Mouse (Mus musculus): ENCODE measurements around the gene Kcnmb1.

- no peak for TF ChIP-seq CHD2 (IDR thresholded peaks at IDR 0.05; ENCODE audit: low read depth, low read length)
- TF ChIP-seq HCFC1 (IDR thresholded peaks at IDR 0.05; ENCODE audit: borderline replicate concordance, insufficient read depth, low read length), result no peak
- no peak for TF ChIP-seq ZNF384 (IDR thresholded peaks at IDR 0.05; ENCODE audit: low read depth, low read length)
- no peak for TF ChIP-seq MAFK (IDR thresholded peaks at IDR 0.05; ENCODE audit: insufficient read depth, low read depth, low read length)
These were observed 6.2 kb upstream of the Kcnmb1 start for GRCm38 (mm10) chr11:33956623-33957022.

Data from ES-E14 (cell line).